Mouse (Mus musculus): ENCODE measurements around the gene H2afz.

GRCm38 (mm10) chr3:137831156-137831555 lies 33.1 kb upstream of the H2afz start:
- TF ChIP-seq CTCF (IDR thresholded peaks at IDR 0.05; ENCODE audit: extremely low read depth, insufficient read length, insufficient replicate concordance, low read depth, low read length) (no peak), POLR2A (IDR thresholded peaks at IDR 0.05; ENCODE audit: low read depth, low read length) (no peak)
